Mouse (Mus musculus) Patski (cell line): ENCODE data around the gene Hist1h2ag. TPM values are rescaled to one million over a fixed set of nuclear protein-coding genes. Genes with fewer than 3 reads are reported as not detected.
"Not testable (repeated sequence)": the region's sequence is repeated elsewhere in the genome, so short reads cannot be mapped to it uniquely, and the experiment has no call there.

Experiments used
- ATAC-seq: fragments of 100-300 bp; one replicate; pipeline ENCODE4 v1.8.0; 2021
- CTCF ChIA-PET: fragments of 350-600 bp; sonication (Branson Sonifier 250); formaldehyde crosslinking; loops from one replicate; lab custom pipeline; 2022; ENCODE audit warnings: inconsistent platforms; lab: Charles Lee
- POLR2A ChIA-PET: fragments of 350-600 bp; sonication (Branson Sonifier 250); formaldehyde crosslinking; loops from one replicate; lab custom pipeline; 2022; ENCODE audit warnings: antibody characterized with exemption, inconsistent platforms; lab: Charles Lee
- DNase-seq: peaks from one replicate; pipeline ENCODE4 v3.0.0-alpha.2; 2011; ENCODE audit warnings: low read depth, low spot score
- H3K27me3 ChIP-seq: fragments of 371-371 bp; one replicate; pipeline ENCODE4 v1.5.1; 2021
- CTCF ChIP-seq: fragments of 100-300 bp; IDR thresholded peaks from one replicate; pipeline ENCODE4 v1.5.1; 2021
- in situ Hi-C: fragments of 300-500 bp; cut with MboI; formaldehyde crosslinking; loops from 3 replicates; pipeline ENCODE4 v1.11.1; 2018; ENCODE audit warnings: low pct_unique_long_range_greater_than_20kb, mixed read lengths
- polyA plus RNA-seq: library from polyadenylated mRNA; unstranded; gene quantifications from one replicate; pipeline ENCODE4 v1.2.3, GENCODE M21; 2021

Hist1h2ag gene
- polyA plus RNA-seq, 1 experiment from 2014 or later: not detected

- DNase-seq (no peak), ATAC-seq (no peak)
- no peak for TF ChIP-seq CTCF
- ChIA-PET POLR2A (no interaction called here), CTCF (interaction anchor here (1.8 kb wide), 1 partner anchor 1484 kb away, joined by 4 read pairs; no protein-coding TSS in a partner anchor)
- in situ Hi-C loops: loop anchor here (5.0 to 25.0 kb wide), 2 partner anchors 633 to 1382 kb away; partner anchors contain the start of gene Zkscan3
- H3K27me3 ChIP-seq: no peaks in the 10 kb centered on the region
Measured at GRCm38 (mm10) chr13:22045311-22045710, 2.6 kb upstream of the Hist1h2ag start.

GRCm38 (mm10) chr13:22044432-22045155 is 1.9 kb upstream of the Hist1h2ag start:
- H3K27me3 ChIP-seq: no peaks in the 10 kb centered on the region
- TF ChIP-seq CTCF: no peak
- no peak for ATAC-seq
- ChIA-PET CTCF (interaction anchor here (0.9 to 1.8 kb wide), 7 partner anchors 10 to 1639 kb away, joined by 3 to 4 read pairs (median 3); partner anchors contain the start of genes Hist1h2ac, Hist1h2ah and Hist1h2bc), POLR2A (no interaction called here)
- in situ Hi-C loops: loop anchor here (5.0 to 25.0 kb wide), 5 partner anchors 332 to 1488 kb away; partner anchors contain the start of genes Hist1h2af, Hist1h4h and Zkscan3
- no peak for DNase-seq

DNA sequence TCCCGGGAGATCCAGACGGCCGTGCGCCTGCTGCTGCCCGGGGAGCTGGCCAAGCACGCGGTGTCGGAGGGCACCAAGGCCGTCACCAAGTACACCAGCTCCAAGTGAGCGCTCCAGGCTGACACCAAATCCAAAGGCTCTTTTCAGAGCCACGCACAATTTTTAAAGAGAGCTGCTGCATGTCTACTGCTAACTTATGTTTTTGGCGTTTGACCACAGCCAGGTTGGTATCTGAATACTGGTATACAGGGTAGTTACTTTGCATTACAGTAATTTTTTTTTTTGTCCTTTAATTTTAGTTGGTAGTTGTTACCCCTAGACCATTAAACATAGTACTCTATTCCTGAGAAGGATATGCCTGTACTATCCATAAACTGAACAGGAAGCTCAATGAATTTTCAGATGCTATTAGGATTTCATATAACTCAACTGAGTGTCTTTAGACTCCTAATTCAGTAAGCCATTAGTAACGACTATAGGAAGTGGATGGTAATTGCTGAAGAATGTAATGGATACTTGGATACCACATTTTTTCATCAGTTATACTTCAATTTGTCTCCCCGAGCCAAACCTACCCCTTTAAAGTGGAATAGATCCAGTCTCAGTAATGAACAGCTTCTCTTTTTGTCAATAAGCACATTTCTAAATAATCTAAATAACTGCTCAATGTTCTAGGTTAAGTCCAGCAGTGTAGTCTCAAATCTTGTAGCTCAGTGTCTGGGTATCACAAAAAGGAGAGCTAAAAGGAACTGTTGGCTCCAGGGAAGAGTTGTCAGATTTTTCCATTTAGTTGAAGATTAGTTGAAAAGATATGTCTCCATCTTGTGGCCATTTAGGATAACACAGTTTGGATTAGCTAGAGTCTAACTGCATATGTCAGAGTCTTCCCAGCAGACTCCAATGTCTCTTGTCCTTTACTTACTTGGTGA is 1.0 kb upstream of the Hist1h2ag start:
- peak; percentile 54 for TF ChIP-seq CTCF
- ATAC-seq: peak; percentile 20
- ChIA-PET POLR2A (no interaction called here), CTCF (interaction anchor here (0.7 to 1.8 kb wide), 9 partner anchors 9 to 1640 kb away, joined by 3 to 4 read pairs (median 3); partner anchors contain the start of genes Hist1h2ac, Hist1h2ah and Hist1h2bc)
- no peaks in the 10 kb centered on the region for H3K27me3 ChIP-seq
- no peak for DNase-seq
- in situ Hi-C loops: loop anchor here (5.0 to 25.0 kb wide), 4 partner anchors 331 to 1489 kb away; partner anchors contain the start of genes Hist1h2af, Hist1h4h and Zkscan3

DNA sequence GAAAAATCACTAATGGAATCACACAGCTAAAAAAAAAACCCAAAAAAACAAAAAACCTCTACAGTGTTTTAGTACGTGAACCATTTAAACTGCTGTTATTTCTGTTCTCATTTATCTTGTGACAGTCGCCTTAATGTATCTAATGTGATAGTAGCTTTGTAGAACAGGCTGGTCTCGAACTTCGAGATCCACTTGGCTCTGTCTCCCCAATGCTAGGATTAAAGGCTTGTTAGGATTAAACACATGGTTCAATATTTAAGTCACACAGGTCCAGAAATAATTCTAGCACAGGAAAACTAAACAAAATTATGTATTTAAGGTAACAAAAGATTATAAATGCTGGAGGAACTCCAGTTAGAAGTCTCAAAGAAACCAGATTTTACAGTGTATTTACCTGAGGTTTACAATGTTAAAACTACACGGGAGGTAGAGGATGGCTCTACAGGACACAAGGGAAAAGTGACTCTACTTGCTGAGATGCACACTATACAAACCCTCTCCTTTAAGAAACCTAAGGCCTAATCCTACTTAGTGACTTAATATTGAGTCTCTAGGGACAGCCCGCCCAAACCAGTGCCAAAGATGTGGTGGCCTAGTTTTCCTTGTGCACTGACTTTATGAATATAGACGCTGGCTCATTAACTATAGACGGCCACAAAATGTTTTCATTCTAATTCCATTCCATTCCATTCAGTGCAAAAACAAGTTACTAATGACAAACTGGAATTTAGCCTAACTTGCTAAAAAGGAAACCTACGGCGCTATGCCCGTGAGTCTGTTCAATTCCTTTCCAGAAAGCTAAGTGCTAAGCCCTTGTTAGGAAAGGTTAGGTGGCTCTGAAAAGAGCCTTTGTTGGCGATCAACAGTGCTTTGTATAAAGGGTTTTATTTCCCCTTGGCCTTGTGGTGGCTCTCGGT is 835 bp downstream of the Hist1h2ag start:
- ATAC-seq: no peak
- H3K27me3 ChIP-seq: no peaks in the 10 kb centered on the region
- ChIA-PET CTCF (no interaction called here), POLR2A (interaction anchor here (0.5 to 0.6 kb wide), 2 partner anchors 11 to 290 kb away, joined by 4 read pairs; no protein-coding TSS in a partner anchor)
- no peak for TF ChIP-seq CTCF
- in situ Hi-C loops: loop anchor here (5.0 to 25.0 kb wide), 4 partner anchors 330 to 1490 kb away; partner anchors contain the start of genes Hist1h2af, Hist1h4h and Zkscan3
- DNase-seq: no peak

DNA sequence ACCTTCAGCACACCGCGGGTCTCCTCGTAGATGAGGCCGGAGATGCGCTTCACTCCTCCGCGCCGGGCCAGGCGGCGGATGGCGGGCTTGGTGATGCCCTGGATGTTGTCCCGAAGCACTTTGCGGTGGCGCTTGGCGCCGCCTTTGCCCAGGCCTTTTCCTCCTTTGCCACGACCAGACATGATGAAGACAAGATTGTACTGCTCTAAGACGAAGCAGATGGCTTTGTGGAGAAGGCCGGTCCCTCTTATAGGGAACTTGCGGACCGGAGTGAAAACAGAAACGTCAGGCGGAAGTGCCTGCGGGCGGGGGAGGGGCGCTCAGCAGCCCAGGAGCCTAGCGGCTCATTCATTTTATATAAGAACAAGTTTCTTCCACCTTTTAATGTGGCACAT is 1.6 kb downstream of the Hist1h2ag start, which contains the start of gene Hist1h4i:
Hist1h4i (minus strand) TSS at position 221 of the 395 bp plus-strand sequence.
- POLR2A ChIA-PET, CTCF ChIA-PET, H3K27me3 ChIP-seq, DNase-seq: not testable (repeated sequence)
- ATAC-seq: peak; percentile 49
- in situ Hi-C loops: loop anchor here (5.0 to 25.0 kb wide), 4 partner anchors 329 to 1491 kb away; partner anchors contain the start of genes Hist1h2af, Hist1h4h and Zkscan3

DNA sequence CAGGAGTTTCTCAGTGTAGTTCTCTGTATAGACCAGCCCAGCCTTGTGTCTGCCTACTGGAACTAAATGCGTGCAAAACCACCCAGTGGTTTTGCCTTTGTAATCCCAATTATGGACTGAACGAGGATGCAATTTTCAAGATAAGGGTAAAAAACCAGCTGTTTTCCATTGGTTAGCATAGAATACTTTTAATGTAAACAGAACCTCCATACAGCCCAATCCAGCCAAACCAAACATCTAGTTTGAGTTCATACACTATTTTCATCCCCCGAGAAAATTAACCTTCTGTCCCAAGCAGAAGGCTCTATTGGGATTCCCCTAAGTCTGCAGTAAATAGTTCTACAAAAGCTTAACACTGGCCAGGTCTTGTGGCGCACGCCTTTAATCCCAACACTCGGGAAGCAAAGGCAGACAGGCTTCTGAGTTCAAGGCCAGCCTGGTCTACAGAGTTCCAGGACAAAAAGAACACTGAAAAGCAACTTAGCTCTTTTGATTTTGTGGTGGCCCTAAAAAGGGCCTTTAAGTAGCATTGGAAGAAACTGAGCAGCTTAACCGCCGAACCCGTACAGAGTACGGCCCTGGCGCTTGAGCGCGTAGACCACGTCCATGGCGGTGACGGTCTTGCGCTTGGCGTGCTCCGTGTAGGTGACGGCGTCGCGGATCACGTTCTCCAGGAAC is 2.1 kb downstream of the Hist1h2ag start:
- peak; percentile 1 for ATAC-seq
- POLR2A ChIA-PET: interaction anchor here (0.5 kb wide), 1 partner anchor 71 kb away, joined by 3 read pairs; no protein-coding TSS in a partner anchor
- in situ Hi-C loops: loop anchor here (5.0 to 25.0 kb wide), 4 partner anchors 328 to 1492 kb away; partner anchors contain the start of genes Hist1h2af, Hist1h4h and Zkscan3
- CTCF ChIA-PET: no interaction called here
- no peaks in the 10 kb centered on the region for H3K27me3 ChIP-seq
- no peak for DNase-seq
- TF ChIP-seq CTCF: no peak

- TF ChIP-seq CTCF: no peak
- in situ Hi-C loops: loop anchor here (5.0 to 25.0 kb wide), 8 partner anchors 305 to 1705 kb away; partner anchors contain the start of genes Hist1h1t, Hist1h2af, Hist1h2bb and Hist1h3c
- no peaks in the 10 kb centered on the region for H3K27me3 ChIP-seq
- ChIA-PET CTCF (no interaction called here), POLR2A (no interaction called here)
- no peak for ATAC-seq
- no peak for DNase-seq
Measured at GRCm38 (mm10) chr13:22039951-22040463, 2.7 kb downstream of the Hist1h2ag start.

DNA sequence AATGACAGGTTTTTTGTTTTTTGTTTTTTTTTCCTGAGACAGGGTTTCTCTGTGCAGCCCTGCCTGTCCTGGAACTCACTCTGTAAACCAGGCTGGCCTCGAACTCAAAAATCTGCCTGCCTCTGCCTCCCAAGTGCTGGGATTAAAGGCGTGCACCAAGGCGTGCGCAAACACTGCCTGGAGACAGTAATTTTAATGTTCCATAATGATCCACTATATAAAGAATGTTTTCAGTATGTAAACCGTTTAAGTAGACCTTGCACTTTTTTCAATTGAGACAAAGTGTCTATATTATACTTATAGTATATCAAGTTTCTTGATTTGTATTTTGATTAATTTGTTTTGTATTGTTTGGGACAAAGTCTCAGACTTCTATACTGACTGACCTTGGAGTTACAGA is 3.4 kb downstream of the Hist1h2ag start:
- DNase-seq: no peak
- in situ Hi-C loops: loop anchor here (10.0 to 25.0 kb wide), 5 partner anchors 305 to 1705 kb away; partner anchors contain the start of genes Hist1h1t, Hist1h2bb, Hist1h3c and Hist1h4c
- no peak for TF ChIP-seq CTCF
- POLR2A ChIA-PET: no interaction called here
- ATAC-seq: no peak
- CTCF ChIA-PET: no interaction called here
- H3K27me3 ChIP-seq: no peaks in the 10 kb centered on the region
